Mouse (Mus musculus) liver, embryonic 14.5 days (tissue): ENCODE measurements around the gene Gpc6.

Experiments used
- CTCF ChIP-seq: IDR thresholded peaks from 2 replicates; pipeline ENCODE4 v1.5.1; 2016; ENCODE audit warnings: antibody characterized with exemption, low read depth, control low read depth
- EP300 ChIP-seq: IDR thresholded peaks from 2 replicates; pipeline ENCODE4 v1.6.1; 2016; ENCODE audit warnings: antibody characterized with exemption, low read depth

- TF ChIP-seq CTCF (no peak), EP300 (no peak)
Measured at GRCm38 (mm10) chr14:116927341-116928315, 2.5 kb downstream of the Gpc6 start.
